Mouse (Mus musculus): ENCODE data around the gene Aip. TPM values are rescaled to one million over a fixed set of nuclear protein-coding genes. Genes with fewer than 3 reads are reported as not detected.
"Not testable (repeated sequence)": the region's sequence is repeated elsewhere in the genome, so short reads cannot be mapped to it uniquely, and the experiment has no call there.

Aip gene
- total RNA-seq, 2 experiments from 2014 or later, result 119 to 121 TPM

GRCm38 (mm10) chr19:4068717-4069410, 56.8 kb downstream of the Aip start:
- DNase-seq (ENCODE audit: low spot score in 2 of 2), result no peak

GRCm38 (mm10) chr19:4068242-4068641, 57.4 kb downstream of the Aip start:
- not testable (repeated sequence) for DNase-seq (ENCODE audit: low spot score in 2 of 2)

GRCm38 (mm10) chr19:4066877-4067276, 58.8 kb downstream of the Aip start:
- DNase-seq (ENCODE audit: low spot score in 2 of 2), result no peak

GRCm38 (mm10) chr19:4066280-4066679, 59.4 kb downstream of the Aip start:
- no peak for DNase-seq (ENCODE audit: low spot score in 2 of 2)

- DNase-seq (ENCODE audit: low spot score in 2 of 2), result not testable (repeated sequence)
Observed at GRCm38 (mm10) chr19:4064501-4064900, 61.2 kb downstream of the Aip start.

Other genes with a start within 250 kb of the Aip start
- 10 to 100 TPM; 66.3 to 84.7 TPM for gene Tcirg1, start 218.7 kb downstream of the Aip start, total RNA-seq (2021)
- gene Ndufs8, start 213.1 kb downstream of the Aip start, total RNA-seq (2021), result 100 to 1,000 TPM; 344 to 380 TPM
- gene Aldh3b1, start 196.1 kb downstream of the Aip start, total RNA-seq (2021), result 100 to 1,000 TPM in 1 of 2 experiments, 10 to 100 TPM in 1; 14.4 to 169 TPM
- 10 to 100 TPM; 53.3 to 64.4 TPM for gene Unc93b1, start 190.7 kb downstream of the Aip start, total RNA-seq (2021)
- 1 to 10 TPM in 1 of 2 experiments, under 1 TPM in 1; 0.29 to 1.0 TPM for gene Aldh3b3, start 167.2 kb downstream of the Aip start, total RNA-seq (2021)
- 10 to 100 TPM in 1 of 2 experiments, 1 to 10 TPM in 1; 6.7 to 13.8 TPM for gene Aldh3b2, start 153.5 kb downstream of the Aip start, total RNA-seq (2021)
- 10 to 100 TPM; 16.1 to 20.8 TPM for gene Acy3, start 139.3 kb downstream of the Aip start, total RNA-seq (2021)
- not detected for gene Tbx10, start 133.1 kb downstream of the Aip start, total RNA-seq (2021)
- 10 to 100 TPM; 27.6 to 33.3 TPM for gene Nudt8, start 125.3 kb downstream of the Aip start, total RNA-seq (2021)
- gene Gm49405, start 125.2 kb downstream of the Aip start, total RNA-seq (2021), result 1 to 10 TPM; 1.1 TPM
- 1 to 10 TPM; 1.9 to 2.4 TPM for gene Doc2g, start 122.5 kb downstream of the Aip start, total RNA-seq (2021)
- 100 to 1,000 TPM; 359 to 601 TPM for gene Ndufv1, start 113.1 kb downstream of the Aip start, total RNA-seq (2021)
- 100 to 1,000 TPM; 392 to 420 TPM for gene Gstp1, start 87.9 kb downstream of the Aip start, total RNA-seq (2021)
- 10 to 100 TPM; 50.2 to 66.1 TPM for gene Gstp2, start 79.8 kb downstream of the Aip start, total RNA-seq (2021)
- 1 to 10 TPM; 2.0 to 2.1 TPM for gene Gstp3, start 66.3 kb downstream of the Aip start, total RNA-seq (2021)
- gene Cabp2, start 44.3 kb downstream of the Aip start, total RNA-seq (2021), result not detected
- 100 to 1,000 TPM; 125 to 147 TPM for gene Cdk2ap2, start 28.7 kb downstream of the Aip start, total RNA-seq (2021)
- 100 to 1,000 TPM in 1 of 2 experiments, 10 to 100 TPM in 1; 85.6 to 115 TPM for gene Pitpnm1, start 25.9 kb downstream of the Aip start, total RNA-seq (2021)
- not detected for gene Gpr152, start 13.9 kb upstream of the Aip start, total RNA-seq (2021)
- under 1 TPM; 0.16 to 0.60 TPM for gene Cabp4, start 18.2 kb upstream of the Aip start, total RNA-seq (2021)
- 100 to 1,000 TPM; 145 to 150 TPM for gene Coro1b, start 22.8 kb upstream of the Aip start, total RNA-seq (2021)
- gene Ptprcap, start 27.7 kb upstream of the Aip start, total RNA-seq (2021), result 1 to 10 TPM; 3.2 to 3.3 TPM
- gene Rps6kb2, start 37.5 kb upstream of the Aip start, total RNA-seq (2021), result 10 to 100 TPM; 30.2 to 36.3 TPM
- 1 to 10 TPM; 3.2 to 3.5 TPM for gene Carns1, start 49.6 kb upstream of the Aip start, total RNA-seq (2021)
- gene Tbc1d10c, start 65.4 kb upstream of the Aip start, total RNA-seq (2021), result 1 to 10 TPM; 1.1 to 1.6 TPM
- 100 to 1,000 TPM; 353 to 384 TPM for gene Ppp1ca, start 66.2 kb upstream of the Aip start, total RNA-seq (2021)
- 1 to 10 TPM; 7.5 to 9.0 TPM for gene Rad9a, start 75.8 kb upstream of the Aip start, total RNA-seq (2021)
- gene Clcf1, start 88.4 kb upstream of the Aip start, total RNA-seq (2021), result 10 to 100 TPM in 1 of 2 experiments, 1 to 10 TPM in 1; 7.9 to 11.1 TPM
- gene AC109138.7, start 88.5 kb upstream of the Aip start, total RNA-seq (2021), result not detected
- gene Pold4, start 106.0 kb upstream of the Aip start, total RNA-seq (2021), result 10 to 100 TPM; 41.0 to 44.4 TPM
- gene Ssh3, start 143.3 kb upstream of the Aip start, total RNA-seq (2021), result 10 to 100 TPM; 23.7 to 31.6 TPM
- gene Ankrd13d, start 157.3 kb upstream of the Aip start, total RNA-seq (2021), result 1 to 10 TPM; 3.2 to 5.0 TPM
- gene Grk2, start 180.4 kb upstream of the Aip start, total RNA-seq (2021), result 10 to 100 TPM; 55.9 to 62.9 TPM